Mouse (Mus musculus): ENCODE data around the gene Esrp2. TPM values are rescaled to one million over a fixed set of nuclear protein-coding genes. Genes with fewer than 3 reads are reported as not detected.

The Esrp2 gene
- polyA plus RNA-seq, 2 experiments = 6.6 to 7.7 TPM

GRCm38 (mm10) chr8:106157419-106157818 is 20.6 kb upstream of the Esrp2 start:
- no peak overlapping the region for H3K4me2 ChIP-seq (ENCODE audit: low read depth)
- no peaks in the 10 kb centered on the region for H3K27me3 ChIP-seq (ENCODE audit: control insufficient read depth, insufficient read depth, low read length)
- no peaks in the 10 kb centered on the region for H3K9me3 ChIP-seq (ENCODE audit: control insufficient read depth, low read length)
- DNase-seq (ENCODE audit: low read depth in 3 of 3, low spot score in 3 of 3) = no peak
- H3K27ac ChIP-seq = no peak overlapping the region
- no peaks in the 10 kb centered on the region; the same call in 1 of the 2 replicates for H3K36me3 ChIP-seq (replicated peaks; ENCODE audit: control insufficient read depth, insufficient read depth, low read depth)
- 7% methylated on average over 1 of the region's 1 CpGs for WGBS (ENCODE audit: insufficient replicate concordance)
- H3K9ac ChIP-seq (replicated peaks) = no peak overlapping the region
- no peak overlapping the region for H3K4me3 ChIP-seq (ENCODE audit: insufficient read depth in 1 of 2, low read depth in 2 of 2, low read length in 2 of 2)
- H3K4me1 ChIP-seq (replicated peaks; ENCODE audit: control insufficient read depth in 2 of 2, insufficient read depth in 2 of 2, low read length in 1 of 2) = peaks cover 0 to 9% of the 10 kb centered on the region in 2 experiments; a peak in 2 of 4 replicates
- no peak for ATAC-seq (ENCODE audit: insufficient read depth)
- TF ChIP-seq CTCF (IDR thresholded peaks at IDR 0.05; ENCODE audit: low read depth) (no peak), EP300 (IDR thresholded peaks at IDR 0.05; ENCODE audit: low read depth) (no peak)

DNA sequence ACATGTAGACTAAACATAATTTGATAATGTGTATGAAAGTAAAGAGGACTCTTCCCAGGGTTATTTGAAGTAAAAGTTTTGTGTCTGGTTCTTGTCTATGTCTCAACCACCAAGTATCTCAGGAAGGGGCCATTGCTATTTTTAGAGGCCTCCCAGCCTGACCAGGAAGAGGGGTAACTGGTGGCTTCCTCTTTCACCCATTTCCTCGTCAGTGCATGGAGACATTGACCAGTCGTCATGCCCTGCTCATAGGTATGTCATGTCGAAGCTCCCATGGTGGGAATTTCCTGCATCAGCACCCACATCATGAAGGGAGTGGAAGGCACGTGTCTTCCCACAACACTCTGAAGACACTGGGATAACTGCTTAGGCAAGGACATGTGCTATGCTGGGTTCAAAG is 16.1 kb upstream of the Esrp2 start:
- Histone ChIP-seq H3K4me1 (replicated peaks; ENCODE audit: control insufficient read depth in 2 of 2, insufficient read depth in 2 of 2, low read length in 1 of 2) (peaks cover 6 to 17% of the 10 kb centered on the region in 2 experiments; a peak in 3 of 4 replicates), H3K4me3 (ENCODE audit: insufficient read depth in 1 of 2, low read depth in 2 of 2, low read length in 2 of 2) (no peak overlapping the region), H3K27ac (no peak overlapping the region), H3K4me2 (ENCODE audit: low read depth) (peak overlapping the region; percentile 36), H3K9ac (replicated peaks) (no peak overlapping the region), H3K36me3 (replicated peaks; ENCODE audit: control insufficient read depth, insufficient read depth, low read depth) (no peaks in the 10 kb centered on the region), H3K9me3 (ENCODE audit: control insufficient read depth, low read length) (no peaks in the 10 kb centered on the region), H3K27me3 (ENCODE audit: control insufficient read depth, insufficient read depth, low read length) (no peaks in the 10 kb centered on the region)
- DNase-seq (ENCODE audit: low read depth in 3 of 3, low spot score in 3 of 3) (no peak), ATAC-seq (ENCODE audit: insufficient read depth) (no peak)
- WGBS (ENCODE audit: insufficient replicate concordance) = 18% methylated on average over 4 of the region's 4 CpGs
- no peak for TF ChIP-seq EP300 (IDR thresholded peaks at IDR 0.05; ENCODE audit: low read depth)
- TF ChIP-seq CTCF (IDR thresholded peaks at IDR 0.05; ENCODE audit: low read depth) = no peak

DNA sequence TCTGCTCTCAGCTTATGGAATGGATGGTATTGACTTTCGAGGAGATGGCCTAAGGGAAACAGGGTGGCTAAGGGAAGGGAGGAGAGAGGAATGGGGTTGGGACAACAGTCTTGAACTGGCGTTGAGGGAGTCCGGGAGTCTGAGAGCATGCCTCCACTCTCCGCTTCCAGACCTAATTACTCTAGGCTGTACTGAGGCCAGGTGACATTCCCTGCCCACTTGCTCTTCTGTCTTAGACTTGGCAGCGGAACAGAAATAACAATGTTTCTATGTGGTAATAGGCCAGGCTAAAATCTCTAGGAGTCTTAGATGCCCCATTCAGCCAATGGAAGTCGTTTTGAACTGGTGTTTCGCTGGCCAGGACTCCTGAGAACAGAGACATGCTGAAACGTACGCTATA is 14.3 kb upstream of the Esrp2 start:
- TF ChIP-seq EP300 (IDR thresholded peaks at IDR 0.05; ENCODE audit: low read depth) (no peak), CTCF (IDR thresholded peaks at IDR 0.05; ENCODE audit: low read depth) (no peak)
- H3K4me2 ChIP-seq (ENCODE audit: low read depth) = peak overlapping the region; percentile 70
- no peaks in the 10 kb centered on the region for H3K36me3 ChIP-seq (replicated peaks; ENCODE audit: control insufficient read depth, insufficient read depth, low read depth)
- DNase-seq (ENCODE audit: low read depth in 3 of 3, low spot score in 3 of 3) (no peak), ATAC-seq (ENCODE audit: insufficient read depth) (no peak)
- peak overlapping the region; percentile 71 to 82 for H3K4me3 ChIP-seq (ENCODE audit: insufficient read depth in 1 of 2, low read depth in 2 of 2, low read length in 2 of 2)
- H3K4me1 ChIP-seq (replicated peaks; ENCODE audit: control insufficient read depth in 2 of 2, insufficient read depth in 2 of 2, low read length in 1 of 2) = peaks cover 6 to 17% of the 10 kb centered on the region in 2 experiments; a peak in 3 of 4 replicates
- H3K9ac ChIP-seq (replicated peaks) = peak overlapping the region; percentile 65; the same call in 1 of the 2 replicates
- WGBS (ENCODE audit: insufficient replicate concordance) = 67% methylated on average over 9 of the region's 9 CpGs
- H3K27ac ChIP-seq = no peak overlapping the region
- H3K27me3 ChIP-seq (ENCODE audit: control insufficient read depth, insufficient read depth, low read length) = no peaks in the 10 kb centered on the region
- no peaks in the 10 kb centered on the region for H3K9me3 ChIP-seq (ENCODE audit: control insufficient read depth, low read length)

DNA sequence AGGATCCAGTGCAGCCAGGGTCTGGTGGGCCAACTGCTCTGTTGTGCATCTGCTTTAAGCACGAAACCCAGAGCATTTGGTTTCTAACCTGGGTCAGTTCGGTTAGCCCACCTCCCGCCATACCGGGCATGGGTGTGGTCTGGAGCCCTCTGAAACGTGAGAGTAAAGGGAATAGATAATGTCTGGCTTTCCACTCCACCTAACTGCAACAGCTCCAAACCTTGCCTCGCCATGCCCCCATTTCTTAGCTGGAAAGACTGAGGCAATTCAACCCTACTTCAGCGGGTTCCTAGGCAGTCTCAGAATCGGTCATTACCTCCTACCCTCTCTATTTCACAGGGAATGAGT is 13.9 kb upstream of the Esrp2 start:
- ATAC-seq (ENCODE audit: insufficient read depth) (peak; percentile 53), DNase-seq (ENCODE audit: low read depth in 3 of 3, low spot score in 3 of 3) (no peak)
- Histone ChIP-seq H3K27me3 (ENCODE audit: control insufficient read depth, insufficient read depth, low read length) (no peaks in the 10 kb centered on the region), H3K27ac (no peak overlapping the region), H3K4me3 (ENCODE audit: insufficient read depth in 1 of 2, low read depth in 2 of 2, low read length in 2 of 2) (peak overlapping the region; percentile 71 to 82), H3K9me3 (ENCODE audit: control insufficient read depth, low read length) (no peaks in the 10 kb centered on the region), H3K4me1 (replicated peaks; ENCODE audit: control insufficient read depth in 2 of 2, insufficient read depth in 2 of 2, low read length in 1 of 2) (peaks cover 6 to 19% of the 10 kb centered on the region in 2 experiments; a peak in 3 of 4 replicates), H3K9ac (replicated peaks) (peak overlapping the region; percentile 65), H3K4me2 (ENCODE audit: low read depth) (peak overlapping the region; percentile 70), H3K36me3 (replicated peaks; ENCODE audit: control insufficient read depth, insufficient read depth, low read depth) (no peaks in the 10 kb centered on the region)
- 12% methylated on average over 8 of the region's 8 CpGs for WGBS (ENCODE audit: insufficient replicate concordance)
- TF ChIP-seq EP300 (IDR thresholded peaks at IDR 0.05; ENCODE audit: low read depth) (no peak), CTCF (IDR thresholded peaks at IDR 0.05; ENCODE audit: low read depth) (no peak)

GRCm38 (mm10) chr8:106149801-106150652 is 13.3 kb upstream of the Esrp2 start, which contains the start of gene Pla2g15:
Gene Pla2g15, plus strand, starts transcription at chr8:106150399.
- peak within 1 kb of the TSS; percentile 55 for H3K27ac ChIP-seq
- DNase-seq (ENCODE audit: low read depth in 3 of 3, low spot score in 3 of 3) (peak; percentile 86 to 88 (median 87)), ATAC-seq (ENCODE audit: insufficient read depth) (peak; percentile 98)
- no peaks in the 10 kb centered on the region for H3K27me3 ChIP-seq (ENCODE audit: control insufficient read depth, insufficient read depth, low read length)
- under 1% methylated on average over 38 of the region's 38 CpGs for WGBS (ENCODE audit: insufficient replicate concordance)
- H3K9ac ChIP-seq (replicated peaks) = peak within 1 kb of the TSS; percentile 65
- no peaks in the 10 kb centered on the region for H3K36me3 ChIP-seq (replicated peaks; ENCODE audit: control insufficient read depth, insufficient read depth, low read depth)
- peak within 1 kb of the TSS; percentile 70 for H3K4me2 ChIP-seq (ENCODE audit: low read depth)
- TF ChIP-seq CTCF (IDR thresholded peaks at IDR 0.05; ENCODE audit: low read depth) = no peak
- no peak for TF ChIP-seq EP300 (IDR thresholded peaks at IDR 0.05; ENCODE audit: low read depth)
- no peaks in the 10 kb centered on the region for H3K9me3 ChIP-seq (ENCODE audit: control insufficient read depth, low read length)
- H3K4me3 ChIP-seq (ENCODE audit: insufficient read depth in 1 of 2, low read depth in 2 of 2, low read length in 2 of 2) = peak within 1 kb of the TSS; percentile 71 to 82
- H3K4me1 ChIP-seq (replicated peaks; ENCODE audit: control insufficient read depth in 2 of 2, insufficient read depth in 2 of 2, low read length in 1 of 2) = peaks cover 6 to 20% of the 10 kb centered on the region in 2 experiments; a peak in 3 of 4 replicates

Data from liver, embryonic 14.5 days (tissue).